Mouse (Mus musculus) lung, adult 2 months (tissue): ENCODE measurements around the gene 2610507B11Rik.

Experiments used
- CTCF ChIP-seq: fragments of 200-500 bp; IDR thresholded peaks from 2 replicates; pipeline ENCODE4 v1.5.1; 2011; ENCODE audit warnings: mild to moderate bottlenecking, low read length, control low read depth; ENCODE audit not compliant: insufficient read depth
- POLR2A ChIP-seq: fragments of 200-500 bp; IDR thresholded peaks from 2 replicates; pipeline ENCODE4 v1.6.1; 2011; ENCODE audit warnings: low read depth, mild to moderate bottlenecking, control low read depth, low read length, borderline replicate concordance; ENCODE audit errors: extremely low read depth

DNA sequence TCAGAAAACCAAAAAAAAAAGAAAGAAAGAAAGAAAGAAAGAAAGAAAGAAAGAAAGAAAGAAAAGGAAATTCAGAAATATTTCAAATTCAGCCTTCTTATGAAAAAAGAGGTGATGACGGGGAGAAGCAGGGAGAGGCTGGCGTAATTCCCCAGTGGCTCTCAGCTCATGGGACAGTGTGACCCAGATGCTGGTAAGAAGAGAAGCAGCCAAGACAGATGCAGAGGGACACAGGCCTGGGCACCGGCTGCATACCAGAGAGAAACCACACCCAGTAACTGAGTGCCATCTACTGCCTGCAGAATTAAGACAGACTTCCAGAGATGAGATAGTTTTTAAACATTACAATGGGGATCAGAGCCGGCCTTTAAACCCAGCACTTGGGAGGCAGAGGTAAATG is 38.0 kb upstream of the 2610507B11Rik start:
- TF ChIP-seq CTCF (no peak), POLR2A (no peak)
